Mouse (Mus musculus): ENCODE data around the gene Pcp4. TPM values are rescaled to one million over a fixed set of nuclear protein-coding genes. Genes with fewer than 3 reads are reported as not detected.

The Pcp4 gene
- total and polyA plus RNA-seq, 3 experiments = 2.4 to 3.3 TPM; not detected in 1

DNA sequence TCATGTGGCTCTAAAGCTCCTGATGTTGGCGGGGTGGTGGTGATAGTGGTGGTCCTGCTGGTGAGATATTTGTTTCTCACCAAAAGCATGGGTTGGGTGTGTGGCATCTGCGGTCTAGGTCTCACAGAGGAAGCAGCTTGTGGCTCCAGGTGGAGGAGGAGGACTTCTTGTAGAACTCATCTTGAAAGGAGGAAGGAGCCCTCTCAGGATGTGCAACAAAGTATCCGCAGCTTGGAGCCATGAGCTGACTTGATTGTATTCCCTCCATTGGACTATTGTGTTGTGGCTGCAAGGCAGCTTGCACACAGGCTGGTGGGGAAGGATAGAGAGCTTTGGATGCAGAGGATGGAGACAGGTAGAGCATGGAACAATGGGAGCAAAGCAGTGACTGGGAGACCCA lies 60.1 kb downstream of the Pcp4 start:
- TF ChIP-seq E2F4 (IDR thresholded peaks at IDR 0.05; ENCODE audit: insufficient replicate concordance, low read depth, low read length) = no peak
- no peak for TF ChIP-seq MXI1 (IDR thresholded peaks at IDR 0.05; ENCODE audit: low read depth, low read length)
- no peak for TF ChIP-seq CHD1 (IDR thresholded peaks at IDR 0.05; ENCODE audit: low read depth, low read length)
- no peak for TF ChIP-seq UBTF (IDR thresholded peaks at IDR 0.05; ENCODE audit: low read depth, low read length)
- TF ChIP-seq CHD2 (IDR thresholded peaks at IDR 0.05; ENCODE audit: low read length) = no peak
- no peak for TF ChIP-seq ZMIZ1 (IDR thresholded peaks at IDR 0.05; ENCODE audit: low read depth, low read length)
- no peak for TF ChIP-seq MYC (IDR thresholded peaks at IDR 0.05; ENCODE audit: low read depth, low read length)
- no peak for TF ChIP-seq ZC3H11A (IDR thresholded peaks at IDR 0.05; ENCODE audit: low read depth, low read length)
- TF ChIP-seq JUND (conservative IDR thresholded peaks at IDR 0.05; ENCODE audit: low read depth, low read length) = no peak
- TF ChIP-seq MEF2A (IDR thresholded peaks at IDR 0.05; ENCODE audit: borderline replicate concordance, low read depth, low read length) = no peak
- TF ChIP-seq USF1 (IDR thresholded peaks at IDR 0.05; ENCODE audit: low read depth, low read length) = no peak
- no peak for TF ChIP-seq IRF4 (IDR thresholded peaks at IDR 0.05; ENCODE audit: low read depth, low read length)
- peaks cover 0 to 21% of the 10 kb centered on the region in 2 experiments; a peak in 3 of 4 replicates for H3K4me1 ChIP-seq (ENCODE audit: control insufficient read depth in 1 of 2, insufficient read depth in 2 of 2)
- no peak overlapping the region for H3K9ac ChIP-seq (ENCODE audit: insufficient read depth, low read depth)
- no peaks in the 10 kb centered on the region for H3K9me3 ChIP-seq (replicated peaks; ENCODE audit: low read length)
- no peaks in the 10 kb centered on the region for H3K27me3 ChIP-seq (replicated peaks)
- in situ Hi-C loops (cut with MboI; ENCODE audit: low pct_ligation_motif_present, low pct_unique_long_range_greater_than_20kb, low sequenced_read_pairs) (no loop called here), dilution Hi-C loops (cut with MboI; ENCODE audit: extremely low pct_ligation_motif_present, extremely low pct_unique_long_range_greater_than_20kb, low sequenced_read_pairs) (no loop called here)
- DNase-seq (ENCODE audit: extremely low read depth) = no peak
- H3K4me2 ChIP-seq (ENCODE audit: insufficient read depth, low read depth, poor library complexity, severe bottlenecking) = no peak overlapping the region
- no peak overlapping the region for H3K4me3 ChIP-seq (replicated peaks in 1 of 3; ENCODE audit: low read depth in 2 of 3, low read length in 2 of 3, poor library complexity in 1 of 3)
- H3K79me2 ChIP-seq (replicated peaks; ENCODE audit: control insufficient read depth, extremely low read depth, insufficient read depth, poor library complexity, severe bottlenecking) = no peaks in the 10 kb centered on the region
- no peak overlapping the region for H3K27ac ChIP-seq (ENCODE audit: insufficient read depth, low read depth)
- no peaks in the 10 kb centered on the region for H3K36me3 ChIP-seq (replicated peaks in 1 of 2; ENCODE audit: control insufficient read depth in 1 of 2, insufficient read depth in 1 of 2, low read length in 1 of 2)

DNA sequence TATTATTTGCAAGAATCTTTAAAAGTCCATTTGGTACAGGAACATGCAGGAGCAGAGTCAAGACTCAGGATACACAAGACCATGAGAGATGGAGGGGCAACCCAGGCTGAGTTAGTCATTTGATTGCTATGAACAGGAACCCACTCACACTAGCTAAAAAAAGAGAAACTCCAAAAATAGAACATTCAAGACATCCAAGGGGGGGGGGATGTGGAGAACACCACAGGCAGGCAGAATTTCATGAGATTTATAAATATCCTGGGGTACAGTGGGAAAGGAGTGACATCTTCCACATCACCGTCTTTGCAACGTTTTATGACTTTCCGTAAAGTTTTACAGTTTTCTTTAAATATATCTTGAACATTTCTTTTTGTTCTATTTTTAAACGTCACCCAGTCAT lies 61.1 kb downstream of the Pcp4 start:
- Histone ChIP-seq H3K36me3 (replicated peaks in 1 of 2; ENCODE audit: control insufficient read depth in 1 of 2, insufficient read depth in 1 of 2, low read length in 1 of 2) (no peaks in the 10 kb centered on the region), H3K79me2 (replicated peaks; ENCODE audit: control insufficient read depth, extremely low read depth, insufficient read depth, poor library complexity, severe bottlenecking) (no peaks in the 10 kb centered on the region), H3K4me1 (ENCODE audit: control insufficient read depth in 1 of 2, insufficient read depth in 2 of 2) (peaks cover 0 to 21% of the 10 kb centered on the region in 2 experiments; a peak in 3 of 4 replicates), H3K27ac (ENCODE audit: insufficient read depth, low read depth) (no peak overlapping the region), H3K4me3 (replicated peaks in 1 of 3; ENCODE audit: low read depth in 2 of 3, low read length in 2 of 3, poor library complexity in 1 of 3) (no peak overlapping the region), H3K9ac (ENCODE audit: insufficient read depth, low read depth) (no peak overlapping the region), H3K9me3 (replicated peaks; ENCODE audit: low read length) (no peaks in the 10 kb centered on the region), H3K4me2 (ENCODE audit: insufficient read depth, low read depth, poor library complexity, severe bottlenecking) (no peak overlapping the region), H3K27me3 (replicated peaks) (no peaks in the 10 kb centered on the region)
- dilution Hi-C loops (cut with MboI; ENCODE audit: extremely low pct_ligation_motif_present, extremely low pct_unique_long_range_greater_than_20kb, low sequenced_read_pairs) = no loop called here
- no peak for DNase-seq (ENCODE audit: extremely low read depth)
- TF ChIP-seq EP300 (IDR thresholded peaks at IDR 0.05; ENCODE audit: low read length) (0 out of 2 replicates have a peak, but pooled peaks have one; percentile 15), USF1 (IDR thresholded peaks at IDR 0.05; ENCODE audit: low read depth, low read length) (no peak), ZMIZ1 (IDR thresholded peaks at IDR 0.05; ENCODE audit: low read depth, low read length) (no peak), MEF2A (IDR thresholded peaks at IDR 0.05; ENCODE audit: borderline replicate concordance, low read depth, low read length) (peak; percentile 78), MYC (IDR thresholded peaks at IDR 0.05; ENCODE audit: low read depth, low read length) (no peak), MAFK (IDR thresholded peaks at IDR 0.05; ENCODE audit: insufficient replicate concordance, low read length) (no peak)
- in situ Hi-C loops (cut with MboI; ENCODE audit: low pct_ligation_motif_present, low pct_unique_long_range_greater_than_20kb, low sequenced_read_pairs) = no loop called here
